Mouse (Mus musculus): ENCODE measurements at regions not wholly inside any gene's neighbourhood (a gene's known extent, or its start where the extent isn't known, plus 50 kb on each side); places are given as distances from the start of the nearest gene placed in this dataset.

DNA sequence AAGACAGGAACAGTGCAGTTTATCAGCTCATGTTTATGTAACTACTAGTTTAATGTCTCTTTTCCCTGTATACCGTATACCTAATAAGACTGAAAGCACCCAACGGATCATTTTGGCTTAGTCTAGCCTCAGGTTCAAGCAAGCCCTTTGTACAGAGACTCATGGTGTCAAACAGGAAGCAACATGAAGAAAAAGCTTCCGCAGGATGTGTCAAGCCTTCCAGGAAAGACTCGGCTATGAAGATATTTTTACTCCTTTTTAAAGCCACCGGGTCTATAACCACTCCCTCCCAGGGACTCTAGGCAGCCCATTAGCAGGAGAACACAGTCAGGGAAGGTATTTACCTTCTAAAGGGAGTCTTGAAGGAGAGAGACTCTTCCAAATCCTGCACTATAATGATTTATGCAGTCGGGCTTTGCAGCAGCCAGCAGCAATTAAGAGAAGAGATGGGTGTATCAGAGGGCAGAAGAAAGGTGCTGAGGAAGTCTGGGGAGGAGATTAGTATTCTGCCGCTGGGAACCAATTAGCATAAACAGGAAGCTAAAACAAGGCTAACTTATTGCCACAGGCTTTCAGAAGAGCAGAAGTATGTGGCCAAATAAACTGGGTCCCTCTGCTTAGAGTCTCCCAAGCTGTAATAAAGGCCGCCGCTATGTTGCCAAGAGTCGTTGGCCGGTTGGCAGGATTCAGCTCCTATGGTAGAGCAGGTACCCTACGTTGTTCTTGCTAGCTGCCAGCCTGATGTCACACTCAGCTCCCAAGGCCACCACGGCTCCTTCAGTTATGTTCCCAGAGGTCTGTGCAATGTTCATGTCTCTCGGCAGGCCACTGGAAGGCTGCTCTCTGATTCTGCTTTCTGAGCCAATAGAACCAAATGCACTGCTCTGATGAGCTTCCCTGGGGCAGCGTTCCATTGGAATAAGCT is 98.7 kb downstream of the Tsen15 start:
- ATAC-seq (replicated peaks; ENCODE audit: low FRiP score, low read depth), result no peak
- 51% methylated on average over 15 of the region's 15 CpGs for WGBS

DNA sequence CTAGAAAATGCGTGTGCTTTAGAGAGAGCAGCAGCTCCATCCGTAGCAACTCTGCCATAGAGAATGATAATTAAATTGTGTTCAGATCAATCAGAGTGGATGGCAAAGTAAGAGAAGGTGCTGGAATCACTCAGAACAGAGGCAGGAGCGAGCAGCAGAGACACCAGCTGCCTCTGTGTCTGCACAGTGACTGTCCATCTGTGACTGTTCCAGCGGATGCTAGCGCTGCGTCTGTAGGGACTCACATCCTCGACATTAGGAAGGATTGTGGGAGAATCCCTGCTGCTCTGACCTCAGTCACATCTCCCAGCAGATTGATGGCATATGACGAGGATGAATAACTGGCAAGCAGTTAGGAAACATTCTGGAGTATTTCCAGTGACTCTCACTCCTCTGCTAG is 99.8 kb downstream of the Tsen15 start:
- no peak for DNase-seq (ENCODE audit: low spot score)
- Histone ChIP-seq H3K4me3 (replicated peaks; ENCODE audit: low read depth, low read length) (no peak overlapping the region), H3K9me3 (replicated peaks; ENCODE audit: low read length) (no peaks in the 10 kb centered on the region), H3K27me3 (ENCODE audit: insufficient read depth, low read length) (no peaks in the 10 kb centered on the region), H3K9ac (ENCODE audit: low read depth, low read length) (no peak overlapping the region), H3K27ac (no peak overlapping the region), H3K36me3 (ENCODE audit: insufficient read depth, low read length) (no peaks in the 10 kb centered on the region), H3K4me2 (ENCODE audit: low read length) (no peak overlapping the region), H3K4me1 (replicated peaks; ENCODE audit: insufficient read depth, low read length) (no peaks in the 10 kb centered on the region)
- no peak for TF ChIP-seq CTCF (IDR thresholded peaks at IDR 0.05; ENCODE audit: low read depth)
- no peak for ATAC-seq (replicated peaks; ENCODE audit: low FRiP score, low read depth)
- WGBS, result 66% methylated on average over 8 of the region's 8 CpGs

More for the DNA sequence above, 98.7 kb downstream of the Tsen15 start:
- no peak overlapping the region for H3K27ac ChIP-seq
- H3K27me3 ChIP-seq (ENCODE audit: insufficient read depth, low read length), result no peaks in the 10 kb centered on the region
- no peaks in the 10 kb centered on the region for H3K4me1 ChIP-seq (replicated peaks; ENCODE audit: insufficient read depth, low read length)
- peak; percentile 44 for DNase-seq (ENCODE audit: low spot score)
- H3K9ac ChIP-seq (ENCODE audit: low read depth, low read length), result no peak overlapping the region
- no peaks in the 10 kb centered on the region for H3K9me3 ChIP-seq (replicated peaks; ENCODE audit: low read length)
- no peak for TF ChIP-seq CTCF (IDR thresholded peaks at IDR 0.05; ENCODE audit: low read depth)
- no peaks in the 10 kb centered on the region for H3K36me3 ChIP-seq (ENCODE audit: insufficient read depth, low read length)
- no peak overlapping the region; the same call in 1 of the 2 replicates for H3K4me2 ChIP-seq (ENCODE audit: low read length)
- H3K4me3 ChIP-seq (replicated peaks; ENCODE audit: low read depth, low read length), result no peak overlapping the region

DNA sequence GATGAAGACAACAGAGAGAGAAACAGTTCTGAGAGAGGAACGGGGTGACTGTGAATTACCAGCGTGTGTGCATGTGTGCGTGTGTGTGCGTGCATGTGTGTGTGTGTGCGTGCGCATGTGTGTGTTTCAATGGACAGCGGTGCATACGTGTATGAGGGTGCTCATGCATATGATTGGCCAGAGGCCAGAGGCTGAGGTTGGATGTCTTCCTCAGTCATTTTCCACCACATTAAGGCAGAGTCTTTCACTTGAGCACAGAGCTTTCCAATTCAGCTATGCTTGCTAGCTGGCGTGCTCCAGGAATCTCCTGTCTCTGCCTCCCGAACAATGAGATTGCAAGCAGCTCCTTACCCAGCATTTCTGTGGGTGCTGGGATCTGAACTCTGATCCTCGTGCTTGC is 104.4 kb downstream of the Tsen15 start:
- Histone ChIP-seq H3K27ac (no peak overlapping the region), H3K9me3 (replicated peaks; ENCODE audit: low read length) (no peaks in the 10 kb centered on the region), H3K9ac (ENCODE audit: low read depth, low read length) (no peak overlapping the region), H3K36me3 (ENCODE audit: insufficient read depth, low read length) (no peaks in the 10 kb centered on the region), H3K4me2 (ENCODE audit: low read length) (no peak overlapping the region), H3K4me3 (replicated peaks; ENCODE audit: low read depth, low read length) (no peak overlapping the region), H3K4me1 (replicated peaks; ENCODE audit: insufficient read depth, low read length) (no peaks in the 10 kb centered on the region), H3K27me3 (ENCODE audit: insufficient read depth, low read length) (no peaks in the 10 kb centered on the region)
- TF ChIP-seq CTCF (IDR thresholded peaks at IDR 0.05; ENCODE audit: low read depth), result no peak
- 94% methylated on average over 11 of the region's 11 CpGs for WGBS
- ATAC-seq (replicated peaks; ENCODE audit: low FRiP score, low read depth), result no peak
- DNase-seq (ENCODE audit: low spot score), result no peak

DNA sequence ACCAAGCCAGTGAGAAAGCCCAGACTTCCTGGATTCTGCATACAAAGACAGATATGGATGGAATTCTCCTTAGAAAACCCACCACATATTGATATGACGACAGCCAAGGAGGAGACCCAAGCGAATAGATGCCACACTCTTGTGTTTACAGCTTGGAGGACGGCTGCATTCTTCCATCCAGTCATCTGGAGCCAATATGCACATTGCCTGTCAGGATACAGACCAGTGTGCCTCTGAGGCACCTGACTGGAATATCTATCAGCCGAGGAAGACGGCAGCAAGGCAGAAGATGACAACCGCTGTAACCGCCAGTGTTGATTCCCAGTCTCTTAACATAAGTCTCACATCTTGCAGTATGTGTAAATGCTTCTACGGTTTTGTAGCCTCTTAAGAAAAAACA is 105.3 kb downstream of the Tsen15 start:
- H3K4me2 ChIP-seq (ENCODE audit: low read length), result no peak overlapping the region
- H3K4me1 ChIP-seq (replicated peaks; ENCODE audit: insufficient read depth, low read length), result no peaks in the 10 kb centered on the region
- H3K9me3 ChIP-seq (replicated peaks; ENCODE audit: low read length), result no peaks in the 10 kb centered on the region
- WGBS, result 87% methylated on average over 8 of the region's 8 CpGs
- no peak for DNase-seq (ENCODE audit: low spot score)
- H3K36me3 ChIP-seq (ENCODE audit: insufficient read depth, low read length), result no peaks in the 10 kb centered on the region
- no peak for ATAC-seq (replicated peaks; ENCODE audit: low FRiP score, low read depth)
- H3K27ac ChIP-seq, result no peak overlapping the region
- no peaks in the 10 kb centered on the region for H3K27me3 ChIP-seq (ENCODE audit: insufficient read depth, low read length)
- TF ChIP-seq CTCF (IDR thresholded peaks at IDR 0.05; ENCODE audit: low read depth), result no peak
- H3K4me3 ChIP-seq (replicated peaks; ENCODE audit: low read depth, low read length), result no peak overlapping the region
- H3K9ac ChIP-seq (ENCODE audit: low read depth, low read length), result no peak overlapping the region

DNA sequence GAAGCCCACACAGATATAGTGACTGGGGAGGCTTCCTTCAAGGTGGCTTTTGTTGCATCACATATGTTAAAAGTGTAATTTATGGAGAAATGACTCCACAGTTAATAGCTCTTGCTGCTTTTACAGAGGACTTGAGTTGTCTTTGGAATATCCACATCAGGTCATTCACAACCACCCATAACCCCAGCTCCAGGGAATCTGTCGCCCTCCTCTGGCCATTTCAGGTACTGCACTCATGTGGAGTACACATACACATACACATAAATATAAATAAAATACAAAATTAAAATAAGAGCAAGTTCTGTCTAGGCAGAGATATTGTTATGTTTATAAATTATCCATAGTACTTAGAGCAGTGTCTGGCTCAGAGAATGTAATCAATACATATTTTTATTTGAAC is 106.5 kb downstream of the Tsen15 start:
- H3K27ac ChIP-seq, result no peak overlapping the region
- H3K9ac ChIP-seq (ENCODE audit: low read depth, low read length), result no peak overlapping the region
- H3K4me2 ChIP-seq (ENCODE audit: low read length), result no peak overlapping the region
- no peaks in the 10 kb centered on the region for H3K36me3 ChIP-seq (ENCODE audit: insufficient read depth, low read length)
- no peaks in the 10 kb centered on the region for H3K27me3 ChIP-seq (ENCODE audit: insufficient read depth, low read length)
- H3K9me3 ChIP-seq (replicated peaks; ENCODE audit: low read length), result no peaks in the 10 kb centered on the region
- 27% methylated on average over 1 of the region's 1 CpGs for WGBS
- TF ChIP-seq CTCF (IDR thresholded peaks at IDR 0.05; ENCODE audit: low read depth), result peak; percentile 60
- ATAC-seq (replicated peaks; ENCODE audit: low FRiP score, low read depth), result no peak
- no peak overlapping the region for H3K4me3 ChIP-seq (replicated peaks; ENCODE audit: low read depth, low read length)
- no peaks in the 10 kb centered on the region for H3K4me1 ChIP-seq (replicated peaks; ENCODE audit: insufficient read depth, low read length)
- no peak for DNase-seq (ENCODE audit: low spot score)

DNA sequence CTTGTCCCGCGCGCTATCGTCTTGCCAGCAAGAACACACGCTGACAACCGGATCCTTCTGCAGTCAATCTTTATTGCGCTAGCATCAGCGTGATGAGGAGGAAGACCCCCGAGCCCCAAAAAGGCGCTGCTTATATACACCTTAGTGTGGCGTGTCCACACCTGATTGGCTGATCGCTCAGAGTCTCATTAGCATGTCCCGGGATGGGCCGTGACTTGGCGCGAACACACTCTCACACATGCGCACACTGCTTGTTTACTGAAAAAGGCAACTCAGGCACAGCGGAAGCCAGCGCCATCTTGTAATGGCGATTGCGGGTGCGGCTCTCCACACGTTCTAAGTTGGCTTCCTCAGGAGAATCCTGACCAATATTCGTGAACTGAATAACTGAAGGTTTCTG is 111.5 kb downstream of the Tsen15 start:
- Histone ChIP-seq H3K9ac (ENCODE audit: low read depth, low read length) (no peak overlapping the region), H3K4me1 (replicated peaks; ENCODE audit: insufficient read depth, low read length) (no peaks in the 10 kb centered on the region), H3K9me3 (replicated peaks; ENCODE audit: low read length) (no peaks in the 10 kb centered on the region), H3K4me3 (replicated peaks; ENCODE audit: low read depth, low read length) (no peak overlapping the region), H3K27ac (no peak overlapping the region), H3K27me3 (ENCODE audit: insufficient read depth, low read length) (no peaks in the 10 kb centered on the region), H3K4me2 (ENCODE audit: low read length) (no peak overlapping the region), H3K36me3 (ENCODE audit: insufficient read depth, low read length) (no peaks in the 10 kb centered on the region)
- TF ChIP-seq CTCF (IDR thresholded peaks at IDR 0.05; ENCODE audit: low read depth), result no peak
- WGBS, result 98% methylated on average over 24 of the region's 24 CpGs
- DNase-seq (ENCODE audit: low spot score) (no peak), ATAC-seq (replicated peaks; ENCODE audit: low FRiP score, low read depth) (no peak)
